Mouse (Mus musculus): ENCODE data around the gene Pih1d1.

Gene Pih1d1

DNA sequence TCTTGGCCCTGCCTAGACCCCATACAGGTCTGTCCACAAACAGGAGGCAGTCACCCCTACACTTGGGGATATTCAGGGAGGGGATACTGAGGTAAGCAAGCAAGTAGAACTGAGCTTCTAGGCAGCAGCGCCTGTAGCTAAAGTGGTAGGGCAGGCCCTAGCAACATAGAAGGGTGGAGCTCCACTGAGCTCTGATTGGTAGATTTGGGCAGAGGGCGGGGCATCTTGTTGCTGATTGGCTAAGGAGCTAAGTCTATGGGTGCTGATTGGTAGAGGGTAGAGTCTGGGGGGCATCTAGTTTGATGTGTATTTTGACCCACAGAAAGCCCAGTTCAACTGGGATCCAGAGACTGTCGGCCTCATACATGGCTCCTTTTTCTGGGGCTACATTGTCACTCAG is 15.4 kb downstream of the Pih1d1 start:
- DNase-seq = peak; percentile 71 to 79

DNA sequence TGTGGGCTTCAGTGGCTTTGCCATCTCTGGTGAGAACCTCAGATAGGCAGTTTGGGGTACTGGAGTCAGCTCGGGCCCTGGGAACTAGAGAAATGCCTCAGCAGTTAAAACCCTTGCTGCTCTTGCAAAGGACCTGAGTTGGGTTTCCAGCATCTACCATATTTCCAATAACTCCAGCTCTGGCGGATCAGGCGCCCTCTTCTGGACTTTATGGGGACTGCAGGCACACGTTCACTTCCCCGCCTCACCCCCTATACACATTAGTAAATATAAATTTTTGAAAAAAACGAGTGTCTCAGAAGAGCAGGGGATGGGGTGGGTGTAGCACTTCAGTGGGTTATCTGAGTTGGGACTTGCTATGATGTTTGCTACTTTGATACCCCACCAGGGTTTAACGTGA is 18.9 kb downstream of the Pih1d1 start:
- DNase-seq = peak; percentile 38 to 61

DNA sequence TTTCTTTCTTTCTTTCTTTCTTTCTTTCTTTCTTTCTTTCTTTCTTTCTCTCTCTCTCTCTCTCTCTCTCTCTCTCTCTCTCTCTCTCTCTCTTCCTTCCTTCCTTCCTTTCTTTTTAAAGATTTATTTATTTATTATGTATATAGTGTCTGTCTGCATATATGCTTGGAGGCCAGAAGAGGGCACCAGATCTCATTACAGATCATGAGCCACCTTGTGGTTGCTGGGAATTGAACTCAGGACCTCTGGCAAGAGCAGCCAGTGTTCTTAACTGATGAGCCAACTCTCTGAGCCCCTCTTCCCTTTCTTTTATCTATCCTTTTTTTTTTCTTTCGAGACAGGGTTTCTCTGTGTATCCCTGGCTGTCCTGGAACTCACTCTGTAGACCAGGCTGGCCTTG is 19.7 kb downstream of the Pih1d1 start:
- DNase-seq = peak in 1 of 2 experiments; percentile 36

DNA sequence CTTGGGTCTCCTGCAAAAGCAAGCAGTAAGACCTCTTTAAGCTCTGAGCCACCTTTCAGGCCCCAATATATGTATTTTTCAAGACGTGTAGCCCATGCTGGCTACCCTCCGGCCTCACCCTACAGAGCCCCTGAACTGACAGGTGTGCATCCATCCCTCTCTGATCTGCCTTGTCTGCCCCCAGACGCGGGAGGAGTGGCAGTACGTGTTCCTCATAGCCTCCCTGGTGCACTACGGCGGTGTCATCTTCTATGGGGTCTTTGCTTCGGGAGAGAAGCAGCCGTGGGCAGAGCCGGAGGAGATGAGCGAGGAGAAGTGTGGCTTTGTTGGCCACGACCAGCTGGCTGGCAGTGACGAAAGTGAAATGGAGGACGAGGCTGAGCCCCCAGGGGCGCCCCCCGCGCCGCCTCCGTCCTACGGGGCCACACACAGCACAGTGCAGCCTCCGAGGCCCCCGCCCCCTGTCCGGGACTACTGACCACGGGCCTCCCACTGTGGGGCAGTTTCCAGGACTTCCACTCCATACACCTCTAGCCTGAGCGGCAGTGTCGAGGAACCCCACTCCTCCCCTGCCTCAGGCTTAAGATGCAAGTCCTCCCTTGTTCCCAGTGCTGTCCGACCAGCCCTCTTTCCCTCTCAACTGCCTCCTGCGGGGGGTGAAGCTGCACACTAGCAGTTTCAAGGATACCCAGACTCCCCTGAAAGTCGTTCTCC is 20.6 kb downstream of the Pih1d1 start:
- peak in 1 of 2 experiments; percentile 23 for DNase-seq

DNA sequence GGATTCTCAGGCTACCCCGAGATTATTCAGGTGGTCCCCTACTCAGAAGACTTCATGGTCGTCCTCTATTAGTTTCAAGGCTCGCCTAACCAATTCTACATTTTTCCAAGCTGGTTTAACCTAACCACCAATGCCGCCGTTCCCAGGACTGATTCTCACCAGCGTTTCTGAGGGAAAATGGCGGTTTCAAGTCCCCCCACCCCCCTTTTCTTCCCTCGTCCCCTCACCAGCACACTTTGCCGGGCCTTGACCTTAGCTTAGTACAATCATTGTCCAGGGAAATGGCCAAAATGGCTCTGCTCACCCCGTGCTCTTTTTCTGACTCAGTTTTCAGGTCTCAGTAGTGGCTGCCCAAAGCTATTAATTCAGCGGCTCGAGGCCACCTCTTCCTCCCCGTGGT is 21.3 kb downstream of the Pih1d1 start:
- no peak for DNase-seq

DNA sequence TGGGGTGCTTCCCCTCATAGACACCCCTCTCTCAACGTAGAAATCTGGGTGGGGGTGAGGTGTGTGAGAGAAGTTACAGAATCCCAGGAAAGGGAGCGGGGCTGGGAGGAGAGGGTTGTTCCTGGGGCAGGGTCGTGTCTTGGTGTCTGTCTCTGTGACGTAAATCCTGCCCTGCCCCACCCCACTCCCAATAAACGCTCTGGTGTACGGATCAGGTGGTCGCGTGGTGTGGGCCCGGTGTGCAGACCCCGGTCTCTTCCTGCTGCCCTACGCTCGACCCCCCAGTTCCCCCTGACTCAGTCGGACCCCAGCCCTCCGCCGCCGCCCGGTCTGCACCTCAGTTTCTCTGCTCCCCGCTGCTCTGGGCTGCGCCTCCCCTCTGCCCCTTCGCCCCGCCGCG is 21.8 kb downstream of the Pih1d1 start:
- peak in 1 of 2 experiments; percentile 12 for DNase-seq

DNA sequence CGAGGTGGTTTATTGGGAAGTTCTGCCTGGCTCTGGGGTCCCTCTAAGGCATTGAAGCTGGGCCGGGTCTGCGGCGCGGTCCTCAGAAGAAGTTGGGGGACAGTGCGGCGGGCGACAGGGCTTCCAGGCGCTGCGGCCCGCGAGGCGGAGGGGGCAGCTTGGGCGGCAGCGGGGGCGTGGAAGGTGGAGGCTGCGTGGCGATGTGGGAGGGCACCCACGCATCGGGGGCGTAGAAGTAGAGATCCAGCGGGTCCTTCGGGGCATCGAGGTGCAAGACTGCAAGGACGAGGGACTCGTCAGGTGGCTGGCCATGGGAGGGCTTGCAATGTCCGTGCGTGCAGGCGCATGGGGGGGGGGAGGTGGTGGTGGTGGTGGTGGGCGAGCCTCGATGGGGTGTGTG is 22.3 kb downstream of the Pih1d1 start:
- peak in 1 of 2 experiments; percentile 28 for DNase-seq

DNA sequence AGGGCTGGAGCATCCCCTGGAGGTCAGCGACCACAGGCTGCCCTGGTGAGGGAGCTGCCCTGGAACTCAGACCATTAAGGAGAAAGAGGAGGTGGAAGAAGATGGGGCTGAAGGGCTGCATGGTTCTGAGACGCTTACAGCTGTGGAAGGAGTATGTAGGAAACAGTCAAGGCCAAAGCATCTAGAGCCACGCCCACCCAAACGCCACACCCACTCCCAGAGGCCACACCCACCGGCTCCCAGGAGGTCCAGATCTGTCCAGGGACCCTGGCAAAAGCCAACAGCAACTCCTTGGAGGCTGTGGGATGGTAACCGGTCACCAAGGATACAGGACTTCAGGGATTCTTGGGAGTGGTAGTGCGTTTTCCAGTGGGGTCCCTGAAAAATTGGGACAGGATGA is 24.4 kb downstream of the Pih1d1 start:
- peak in 1 of 2 experiments; percentile 7 for DNase-seq

DNA sequence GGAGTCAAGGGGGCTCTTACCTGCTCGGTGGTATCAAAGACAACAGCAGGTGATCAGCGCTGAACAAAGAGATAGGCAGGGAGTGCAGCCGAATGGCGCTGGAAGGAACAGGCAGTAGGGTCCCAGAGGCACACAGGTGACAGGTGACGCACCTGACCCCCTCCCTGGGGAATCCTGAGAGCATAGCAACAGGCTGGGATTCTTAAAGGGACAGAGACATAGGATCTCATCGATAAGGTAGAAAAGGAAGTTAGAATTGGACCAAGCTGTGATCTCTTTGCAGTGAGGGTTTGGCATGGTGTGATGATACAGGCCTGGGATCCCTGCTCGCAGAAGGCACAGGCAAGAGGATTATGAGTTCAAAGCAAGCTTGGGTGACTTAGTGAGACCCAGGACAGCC is 25.4 kb downstream of the Pih1d1 start, which contains the start of gene Gfy:
Gene Gfy (minus strand): TSS at position 101 of the 400 bp plus-strand sequence.
- no peak for DNase-seq

DNA sequence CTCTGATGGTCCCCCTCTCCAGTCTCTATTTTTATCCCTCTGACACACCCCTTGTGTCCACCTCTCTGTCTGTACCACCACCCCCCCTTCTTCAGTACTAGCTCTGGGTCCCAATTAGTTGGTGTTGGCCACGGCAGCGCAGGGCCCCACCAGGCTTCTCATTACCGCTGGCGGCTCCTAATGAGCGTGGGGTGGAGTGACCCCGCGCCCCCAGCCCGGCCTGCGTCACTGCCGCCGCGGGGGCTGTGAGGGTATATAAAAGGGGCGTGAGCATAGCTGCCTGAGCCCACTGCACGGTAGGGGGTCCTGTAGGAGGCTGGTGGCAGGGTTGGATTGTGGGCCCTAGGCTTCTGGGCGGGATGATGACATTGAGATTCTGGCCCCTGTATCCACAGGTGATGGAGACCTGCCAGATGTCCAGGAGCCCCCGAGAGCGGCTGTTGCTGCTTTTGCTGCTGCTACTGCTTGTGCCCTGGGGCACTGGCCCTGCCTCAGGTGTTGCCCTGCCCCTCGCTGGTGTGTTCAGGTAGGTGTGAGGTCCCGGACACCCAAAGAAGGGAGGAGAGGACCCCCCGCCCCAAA is 26.9 kb downstream of the Pih1d1 start, which contains the start of gene Pth2:
Gene Pth2 (plus strand): TSS at position 100 of the 582 bp plus-strand sequence.
- no peak for DNase-seq

DNA sequence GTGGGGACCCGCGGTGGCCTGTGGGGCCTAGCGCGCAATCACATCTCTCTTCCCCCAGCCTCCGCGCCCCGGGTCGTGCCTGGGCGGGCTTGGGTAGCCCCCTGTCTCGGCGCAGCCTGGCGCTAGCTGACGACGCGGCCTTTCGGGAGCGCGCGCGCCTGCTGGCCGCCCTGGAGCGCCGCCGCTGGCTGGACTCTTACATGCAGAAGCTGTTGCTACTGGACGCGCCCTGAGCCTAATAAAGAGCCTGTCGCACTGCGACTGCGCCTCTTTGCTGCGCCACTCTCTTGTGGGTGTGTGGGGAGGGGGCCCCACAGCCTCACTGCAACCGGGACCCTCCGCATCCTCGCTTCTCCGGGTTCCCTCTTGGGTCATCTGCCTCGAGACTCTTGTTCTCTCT is 27.4 kb downstream of the Pih1d1 start:
- DNase-seq = no peak

DNA sequence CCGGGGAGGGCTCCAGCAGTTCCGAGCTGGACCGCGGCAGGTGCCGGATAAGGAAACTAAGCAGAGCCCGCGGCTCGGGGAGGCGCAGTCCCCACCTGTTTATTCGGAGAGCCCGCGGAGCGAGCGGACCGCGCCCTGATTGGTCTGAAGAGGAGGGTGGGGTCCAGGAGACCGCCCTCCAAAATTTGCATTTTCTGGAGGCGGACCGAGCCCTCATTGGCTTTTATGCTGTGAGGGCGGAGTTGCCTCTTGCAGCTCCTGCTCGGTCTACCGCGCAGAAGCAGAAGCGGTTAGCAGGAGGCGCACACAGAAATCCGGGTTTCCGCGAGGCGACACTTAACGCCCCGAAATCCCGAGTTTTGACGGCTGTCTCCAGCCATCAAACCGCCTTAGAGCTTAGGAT is 28.1 kb downstream of the Pih1d1 start:
- DNase-seq = peak; percentile 85 to 95

DNA sequence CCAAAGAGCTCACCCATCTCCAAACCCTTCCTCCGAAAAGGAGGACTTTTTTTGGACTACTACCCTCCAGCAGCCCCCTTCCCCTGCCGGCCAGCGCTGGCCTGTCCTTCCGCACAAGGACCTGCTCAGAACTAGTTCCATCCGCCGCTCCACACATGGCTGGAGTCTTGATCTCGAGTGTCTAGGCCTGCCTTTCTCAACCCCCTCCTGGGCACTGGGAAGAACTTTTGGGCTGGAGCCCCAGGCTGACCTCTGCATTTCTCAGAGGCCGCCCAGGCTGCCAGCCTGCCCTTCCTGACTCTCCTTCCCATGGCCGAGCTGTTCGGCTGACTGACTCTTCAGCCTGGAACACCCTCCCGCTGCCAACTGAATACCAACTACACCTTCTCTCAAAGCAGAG is 28.5 kb downstream of the Pih1d1 start:
- DNase-seq = no peak

DNA sequence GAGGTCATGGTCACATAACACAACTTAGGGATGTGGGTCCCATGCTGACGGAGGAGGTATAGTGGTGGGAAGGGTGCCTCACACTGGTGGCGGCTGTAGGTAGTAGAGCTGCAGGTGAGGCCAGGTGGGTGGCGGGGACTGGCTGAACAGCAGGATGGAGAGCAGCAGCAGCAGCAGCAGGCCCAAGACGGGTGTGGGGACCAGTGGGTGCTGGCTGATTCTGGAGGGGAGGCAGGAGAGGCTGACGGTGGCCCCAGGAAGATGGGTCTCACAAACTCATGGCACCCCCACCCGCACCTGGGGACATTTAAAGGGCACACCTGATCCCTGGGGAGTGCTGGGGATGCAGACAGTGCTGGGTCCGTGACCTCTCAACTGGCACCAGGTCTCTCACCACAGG is 29.6 kb downstream of the Pih1d1 start:
- no peak for DNase-seq

DNA sequence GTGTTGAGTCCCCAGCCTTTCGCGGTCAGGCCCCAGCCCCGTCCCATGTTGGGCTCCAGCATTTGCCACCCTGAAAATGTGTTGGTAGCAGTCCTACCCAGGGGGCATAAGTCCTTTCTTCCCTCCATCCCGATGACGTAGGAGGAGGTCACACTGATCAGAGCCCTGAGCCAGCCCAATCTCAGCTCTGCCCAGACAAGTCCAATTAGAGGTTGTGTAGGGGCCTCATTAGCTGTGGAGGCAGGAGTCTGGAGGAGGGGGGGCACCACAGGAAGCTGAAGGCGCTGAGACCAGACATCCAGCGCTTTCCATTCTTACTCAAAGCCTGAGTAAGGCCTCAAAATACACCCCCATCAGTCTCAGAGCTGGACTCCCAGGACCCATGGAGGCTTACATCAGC is 31.8 kb downstream of the Pih1d1 start:
- DNase-seq = no peak

DNA sequence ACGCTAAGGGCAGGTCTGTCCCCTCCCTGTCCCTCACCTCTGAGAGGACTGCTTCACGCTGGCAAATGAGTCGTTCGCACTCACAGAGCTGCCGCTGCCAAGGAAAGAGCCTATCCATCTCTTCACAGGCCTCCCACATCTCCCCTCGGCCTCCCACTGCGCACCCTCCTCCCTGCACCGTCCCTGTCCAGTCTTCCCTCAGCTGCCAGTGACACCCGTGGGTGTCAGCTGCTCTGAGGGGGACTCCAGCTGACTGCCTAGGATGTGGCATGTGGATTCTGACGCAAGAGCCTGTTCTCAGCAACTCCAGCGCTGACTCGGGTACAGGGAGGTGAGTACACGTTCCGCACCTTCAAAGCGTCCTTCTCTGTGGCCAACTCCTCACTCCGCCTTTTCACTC is 35.5 kb downstream of the Pih1d1 start:
- peak in 1 of 2 experiments; percentile 31 for DNase-seq

DNA sequence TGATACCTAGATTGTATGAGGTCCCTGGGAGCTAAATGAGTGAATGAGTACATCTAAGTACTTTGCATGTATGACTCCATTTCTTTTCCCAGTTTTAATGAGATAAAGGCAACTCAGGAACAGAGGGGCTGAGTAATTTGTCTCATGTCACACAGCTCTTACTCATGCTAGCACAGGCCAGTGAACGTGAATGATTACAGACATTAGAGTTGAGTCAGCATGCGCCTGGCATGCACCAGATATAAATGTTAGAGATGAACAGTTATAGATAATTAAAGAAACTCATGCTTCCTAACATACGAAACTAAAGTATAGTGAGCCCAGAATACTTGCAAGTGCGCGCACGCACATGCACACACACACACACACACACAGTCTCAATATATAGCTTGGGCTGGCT is 36.1 kb downstream of the Pih1d1 start:
- peak in 1 of 2 experiments; percentile 6 for DNase-seq

DNA sequence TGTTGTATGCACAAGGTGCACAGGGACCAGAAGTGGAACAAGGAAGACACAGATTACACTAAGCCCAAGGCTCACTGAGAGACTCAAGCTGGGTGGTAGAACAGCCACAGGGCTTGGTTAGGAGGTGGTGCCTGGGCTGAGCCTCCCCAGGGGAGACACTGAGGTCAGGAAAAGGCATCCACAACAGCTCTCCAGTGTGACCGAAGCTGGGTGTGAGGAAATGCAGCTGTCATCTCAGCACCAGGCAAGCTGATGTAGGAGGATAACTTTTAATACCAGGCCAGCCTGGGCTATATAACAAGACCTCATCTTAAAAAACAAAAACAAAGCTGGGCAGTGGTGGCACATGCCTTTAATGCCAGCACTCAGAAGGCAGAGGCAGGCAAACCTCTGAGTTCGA is 37.1 kb downstream of the Pih1d1 start:
- DNase-seq = no peak

DNA sequence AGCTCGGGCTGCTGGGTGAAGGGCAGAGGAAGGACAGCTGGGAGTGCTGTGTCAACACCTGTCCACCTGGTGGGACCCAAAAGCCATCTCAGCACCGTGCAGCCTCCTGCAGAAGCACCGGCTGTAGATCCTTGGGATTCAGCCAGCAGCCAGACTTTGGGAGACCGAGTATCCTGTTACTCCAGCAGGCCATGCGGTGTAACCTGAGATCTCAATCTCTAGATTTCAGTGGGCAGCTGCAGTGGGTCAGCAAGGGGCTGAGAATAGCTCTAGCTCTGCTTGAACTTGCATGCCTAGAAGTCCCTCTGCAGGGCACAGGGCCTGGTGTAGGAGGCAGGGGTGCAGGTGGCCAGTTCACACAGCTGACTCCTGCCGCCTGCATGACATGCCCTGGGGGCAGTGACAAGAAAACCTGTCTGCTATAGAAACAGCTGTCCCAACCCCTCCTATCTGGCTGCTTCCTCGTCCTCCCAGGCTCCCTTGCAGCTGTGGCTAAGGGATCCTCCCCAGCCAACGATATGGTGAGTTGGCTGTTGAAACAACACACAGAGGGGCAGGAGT is 37.8 kb downstream of the Pih1d1 start:
- peak; percentile 79 to 85 for DNase-seq

DNA sequence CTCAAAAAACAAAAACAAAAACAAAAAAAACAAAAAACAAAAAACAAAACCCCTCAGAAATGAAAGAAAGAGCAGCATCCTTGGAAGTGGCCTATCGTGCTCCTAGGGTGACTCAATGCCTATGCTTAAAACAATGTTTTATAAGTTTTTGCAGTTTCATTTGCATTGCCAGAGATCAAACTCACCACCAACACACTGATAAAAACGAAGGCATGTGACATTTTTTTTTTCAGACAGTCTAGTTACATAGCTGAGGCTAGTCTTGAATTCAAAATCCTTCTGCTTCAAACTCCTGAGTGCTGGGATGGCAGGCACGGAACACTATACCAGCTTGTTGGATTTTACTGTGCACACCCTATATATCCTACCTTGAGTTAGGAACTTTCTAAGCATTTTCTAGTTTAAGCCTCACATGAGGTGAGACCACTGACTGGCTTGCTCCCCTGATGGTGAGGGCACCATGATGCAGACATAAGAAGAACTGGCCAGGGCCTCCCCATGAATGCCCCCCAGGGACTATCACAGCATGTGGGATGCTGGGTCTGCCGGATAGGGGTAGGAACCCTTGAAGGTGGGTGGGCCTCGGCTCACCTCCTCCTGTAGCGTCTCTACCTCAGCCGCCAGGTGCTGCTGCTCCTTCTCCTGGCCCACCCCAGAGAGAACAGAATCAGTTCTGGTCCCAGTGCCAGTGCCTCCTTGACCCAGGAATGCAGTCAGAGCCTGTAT is 38.6 kb downstream of the Pih1d1 start:
- peak in 1 of 2 experiments; percentile 36 for DNase-seq

DNA sequence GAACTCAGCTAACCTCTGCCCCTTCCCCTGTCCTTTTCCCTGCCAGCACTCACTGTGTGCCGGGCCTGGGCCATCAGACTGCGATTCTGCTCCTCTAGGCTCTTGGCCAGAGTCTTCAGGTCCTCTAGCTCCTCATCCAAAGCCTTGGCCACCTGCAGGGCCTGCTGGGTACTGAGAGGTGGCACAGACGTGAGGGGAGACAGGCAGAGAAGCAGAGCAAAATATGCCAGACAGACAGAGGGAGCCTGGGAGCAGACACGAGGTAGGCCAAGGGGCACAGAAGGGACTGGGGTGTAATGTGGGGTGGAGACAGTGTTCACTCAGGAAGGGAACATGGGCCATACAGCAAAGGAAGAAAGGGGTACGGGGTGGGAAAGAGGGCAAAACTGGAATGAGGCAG is 39.3 kb downstream of the Pih1d1 start:
- DNase-seq = peak; percentile 61 to 70

DNA sequence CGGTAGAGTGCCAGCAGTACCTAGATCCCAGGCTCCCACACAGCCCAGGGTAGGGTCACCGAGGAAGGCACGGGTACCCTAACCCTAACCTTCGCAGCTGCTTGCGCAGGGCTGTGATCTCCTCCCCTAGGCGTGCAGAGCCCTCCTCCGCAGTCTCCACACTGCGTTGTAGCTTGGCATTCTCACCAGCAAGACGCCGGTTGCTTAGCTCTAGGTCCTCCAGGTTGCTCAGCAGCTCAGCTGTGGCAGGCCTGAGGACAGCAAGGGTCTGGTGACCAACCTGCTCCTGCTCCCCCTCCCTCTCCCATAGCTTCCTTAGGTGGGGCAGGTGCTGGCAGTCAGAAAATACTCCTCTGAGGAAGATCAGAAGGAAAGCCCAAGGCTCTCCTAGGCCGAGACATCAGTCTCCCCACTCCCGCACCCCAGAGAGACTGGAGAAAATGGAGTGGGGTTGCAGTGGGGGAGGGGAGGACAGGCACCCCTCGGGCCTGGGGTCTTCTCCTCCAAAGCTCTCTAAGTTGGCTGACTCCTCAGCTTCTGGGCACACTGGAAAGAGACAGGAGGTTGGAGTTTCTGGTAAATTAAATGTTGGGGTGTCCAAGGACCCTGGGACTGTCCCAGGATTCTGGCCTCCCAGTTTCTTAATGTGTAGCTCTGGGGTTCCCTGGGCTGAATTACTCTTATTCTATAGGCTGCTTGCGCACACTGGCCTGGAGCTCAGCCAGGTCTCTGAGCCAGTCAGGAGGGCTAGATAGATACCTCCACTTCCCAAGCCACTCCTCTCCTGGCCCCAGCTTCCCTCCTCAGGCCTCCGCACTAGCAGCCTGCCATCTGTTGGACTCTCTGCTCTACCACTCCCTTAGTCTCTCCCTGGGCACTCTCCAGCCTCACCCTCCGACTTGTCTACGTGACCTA is 40.0 kb downstream of the Pih1d1 start:
- peak; percentile 65 to 72 for DNase-seq

Measured in cerebellum, adult 18-20 months (tissue).